Mouse (Mus musculus) C2C12 (cell line): ENCODE data around the gene Hdac6. TPM values are rescaled to one million over a fixed set of nuclear protein-coding genes. Genes with fewer than 3 reads are reported as not detected.
A peak's percentile ranks its signal among the peaks of the same experiment; 100 is the strongest.

Experiments
- H3K27me3 ChIP-seq: one replicate; pipeline ENCODE4 v1.6.1; 2011; ENCODE audit not compliant: control insufficient read depth, insufficient read depth, insufficient read length
- H3K36me3 ChIP-seq: one replicate; pipeline ENCODE4 v1.6.1; 2011; ENCODE audit not compliant: control insufficient read depth, insufficient read depth
- H3K4me3 ChIP-seq: one replicate; pipeline ENCODE4 v1.5.1; 2011; ENCODE audit warnings: mild to moderate bottlenecking, control low read depth; ENCODE audit not compliant: poor library complexity, insufficient read depth, severe bottlenecking
- H3K79me2 ChIP-seq: one replicate; pipeline ENCODE4 v1.6.1; 2011; ENCODE audit not compliant: control insufficient read depth, insufficient read depth
- H3K79me3 ChIP-seq: one replicate; pipeline ENCODE4 v1.6.1; 2011; ENCODE audit warnings: low read depth, control low read depth
- H3ac ChIP-seq: one replicate; pipeline ENCODE3; 2011; ENCODE audit warnings: low read depth; ENCODE audit not compliant: control insufficient read depth, insufficient read length
- CEBPB ChIP-seq: IDR thresholded peaks from one replicate; pipeline ENCODE4 v1.6.1; 2011; ENCODE audit warnings: low read depth, mild to moderate bottlenecking, control low read depth, moderate library complexity
- CTCF ChIP-seq: IDR thresholded peaks from one replicate; pipeline ENCODE4 v1.5.1; 2011; ENCODE audit not compliant: control insufficient read depth, insufficient read depth, insufficient read length
- FOSL1 ChIP-seq: IDR thresholded peaks from one replicate; pipeline ENCODE4 v1.8.0; 2011; ENCODE audit warnings: mild to moderate bottlenecking, low read length; ENCODE audit not compliant: poor library complexity, insufficient read depth, severe bottlenecking
- MAX ChIP-seq: IDR thresholded peaks from one replicate; pipeline ENCODE4 v1.6.1; 2011; ENCODE audit warnings: mild to moderate bottlenecking, control low read depth
- MYOD1 ChIP-seq: IDR thresholded peaks from one replicate; pipeline ENCODE4 v1.6.1; 2011; ENCODE audit warnings: low read depth; ENCODE audit not compliant: control insufficient read depth, insufficient read length
- MYOG ChIP-seq: IDR thresholded peaks from one replicate; pipeline ENCODE4 v1.6.1; 2011; ENCODE audit not compliant: control insufficient read depth, insufficient read length; ENCODE audit errors: extremely low read depth
- USF1 ChIP-seq: IDR thresholded peaks from one replicate; pipeline ENCODE4 v1.6.1; 2011; ENCODE audit warnings: low read depth, mild to moderate bottlenecking, control low read depth, moderate library complexity
- long read RNA-seq, 2 experiments: library from polyadenylated mRNA; unstranded; transcript quantifications; one replicate each; pipeline ENCODE4 v2.0.0; 2019 to 2020
- polyA plus RNA-seq: library from polyadenylated mRNA; unstranded; fragments of >200 nt; fragmentation: generic; extraction: Trizol; gene quantifications from one replicate; pipeline ENCODE4 v1.2.1, GENCODE M21; 2012; ENCODE audit warnings: missing spikeins

Hdac6 gene
- 19.0 TPM for polyA plus RNA-seq
- long read RNA-seq, experiment 1, full-length matches to known transcripts = 7 of 12 reads
- long read RNA-seq, experiment 1, partial matches to known transcripts = 4 of 12 reads
- long read RNA-seq, experiment 1, other reads (novel, unspliced or antisense) = 1 of 12 reads
- long read RNA-seq, experiment 2, full-length matches to known transcripts = 126 of 173 reads
- long read RNA-seq, experiment 2, partial matches to known transcripts = 17 of 173 reads
- long read RNA-seq, experiment 2, other reads (novel, unspliced or antisense) = 30 of 173 reads

DNA sequence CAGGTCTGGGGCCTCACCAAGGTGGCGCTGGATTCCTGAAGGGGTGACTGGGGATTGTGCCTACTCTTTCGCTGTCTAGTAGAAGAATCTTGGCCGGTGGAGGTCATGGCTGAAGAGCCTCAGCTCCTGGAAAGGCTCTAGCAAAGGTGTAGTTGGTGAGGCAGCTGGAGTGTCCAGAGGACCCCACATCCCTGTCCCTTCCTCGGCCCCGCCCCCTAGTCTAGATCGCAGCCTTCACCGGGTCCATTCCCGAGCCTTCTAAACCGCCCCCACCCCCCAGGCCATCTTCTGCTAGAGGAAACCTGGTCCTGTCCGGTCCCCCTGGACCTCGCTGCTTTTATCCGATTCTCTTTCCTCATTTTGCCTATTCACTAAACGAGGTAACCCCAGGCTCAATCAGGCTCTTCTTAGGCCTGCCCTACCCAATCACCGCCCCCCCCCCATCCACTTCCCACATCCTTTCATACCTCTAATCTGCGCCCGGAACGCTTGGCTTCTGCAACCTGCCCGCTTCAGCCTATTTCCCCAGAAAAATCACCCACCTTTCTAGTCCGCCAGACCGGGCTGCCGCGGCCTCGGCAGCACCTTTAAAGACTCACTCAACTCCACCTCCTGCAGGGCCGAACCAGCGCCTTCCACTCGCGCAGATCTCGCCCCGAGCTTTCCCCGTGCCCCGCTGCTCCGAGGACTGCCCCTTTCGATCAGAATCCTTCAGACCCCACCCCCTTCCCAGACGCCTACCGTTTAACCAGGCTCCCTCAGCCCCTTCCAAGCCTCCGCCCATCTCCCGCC is at the start of gene Hdac6:
Hdac6 (minus strand) TSS at position 782 of the 792 bp plus-strand sequence.
- Histone ChIP-seq H3ac (peak within 1 kb of the TSS; percentile 59), H3K79me3 (no peaks in the 10 kb centered on the region), H3K36me3 (no peaks in the 10 kb centered on the region), H3K79me2 (no peaks in the 10 kb centered on the region), H3K4me3 (peak within 1 kb of the TSS; percentile 29), H3K27me3 (no peaks in the 10 kb centered on the region)
- TF ChIP-seq MAX (peak; percentile 8), CEBPB (no peak)

DNA sequence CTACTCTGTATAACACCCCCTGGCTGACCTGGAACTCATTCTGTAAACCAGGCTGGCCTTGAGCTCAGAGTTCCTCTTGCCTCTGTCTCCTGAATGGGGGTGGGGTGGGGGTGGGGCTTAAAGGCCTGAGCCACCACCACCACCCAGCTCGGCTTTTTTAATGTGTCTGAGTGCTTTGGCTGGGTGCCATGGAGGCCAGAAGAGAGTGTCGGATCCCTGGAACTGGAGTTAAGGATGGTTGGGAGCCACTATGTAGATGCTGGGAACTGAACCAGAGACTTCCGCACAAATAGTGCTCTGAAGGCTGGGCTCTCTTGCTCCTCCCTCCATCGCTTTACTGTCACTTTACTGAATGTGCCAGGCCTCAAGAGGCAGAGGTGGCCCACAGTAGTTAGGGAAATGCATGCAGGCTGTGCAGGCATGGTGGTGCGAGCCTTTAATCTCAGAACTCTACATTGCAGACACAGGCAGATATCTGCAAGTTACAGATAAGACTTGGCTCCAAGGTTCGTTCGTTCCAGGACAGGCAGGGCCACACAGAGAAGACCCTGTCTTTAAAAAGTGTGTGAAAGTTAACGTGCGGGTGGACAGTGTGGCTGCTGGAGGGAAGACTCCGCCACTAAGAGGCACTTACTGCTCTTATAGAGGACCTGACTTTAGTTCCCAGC is 45.5 kb upstream of the Hdac6 start:
- TF ChIP-seq FOSL1 = no peak
- no peak for TF ChIP-seq CTCF
- TF ChIP-seq MYOD1 = no peak
- TF ChIP-seq MAX = no peak
- no peak for TF ChIP-seq CEBPB
- no peak for TF ChIP-seq USF1
- TF ChIP-seq MYOG = no peak
- no peaks in the 10 kb centered on the region for H3K36me3 ChIP-seq
- no peaks in the 10 kb centered on the region for H3K27me3 ChIP-seq
- H3ac ChIP-seq = no peak overlapping the region
- H3K4me3 ChIP-seq = no peak overlapping the region
- H3K79me3 ChIP-seq = no peaks in the 10 kb centered on the region
- no peaks in the 10 kb centered on the region for H3K79me2 ChIP-seq

DNA sequence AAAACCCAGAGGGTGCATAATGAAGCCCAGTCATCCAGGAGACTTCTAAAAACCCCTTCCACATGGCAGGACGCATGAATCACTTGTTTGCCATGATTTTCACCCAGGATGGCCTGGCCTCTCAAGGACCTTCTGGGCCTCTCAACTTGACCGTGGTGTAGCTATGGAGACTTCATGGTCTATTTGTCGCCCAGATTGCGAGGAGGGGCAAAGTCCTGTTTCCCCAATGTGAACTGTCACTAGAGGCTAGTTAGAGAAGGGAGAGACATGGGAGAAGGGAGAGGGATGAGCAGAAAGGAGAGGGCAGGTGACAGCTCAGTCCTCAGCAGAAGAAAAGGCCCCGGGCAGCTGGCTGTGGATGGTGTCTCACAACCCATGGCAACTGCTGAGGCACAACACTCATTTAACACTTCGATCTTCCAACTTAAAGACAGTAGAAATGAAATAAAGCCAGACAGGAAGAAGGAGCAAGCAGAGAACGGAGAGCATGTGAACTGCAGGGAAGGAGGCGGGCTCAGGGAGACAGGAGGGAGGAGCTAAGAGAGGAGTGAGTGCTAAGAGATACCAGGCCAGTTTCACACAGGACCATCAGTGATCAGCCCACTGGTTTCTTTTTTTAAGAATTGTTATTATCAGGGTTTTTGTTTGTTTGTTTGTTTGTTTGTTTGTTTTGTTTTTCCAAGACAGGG is 44.8 kb upstream of the Hdac6 start:
- no peaks in the 10 kb centered on the region for H3K36me3 ChIP-seq
- no peaks in the 10 kb centered on the region for H3K27me3 ChIP-seq
- no peaks in the 10 kb centered on the region for H3K79me3 ChIP-seq
- no peak overlapping the region for H3ac ChIP-seq
- H3K4me3 ChIP-seq = no peak overlapping the region
- no peak for TF ChIP-seq MAX
- TF ChIP-seq CEBPB = no peak
- TF ChIP-seq CTCF = no peak
- TF ChIP-seq MYOD1 = no peak
- TF ChIP-seq USF1 = no peak
- TF ChIP-seq MYOG = no peak
- H3K79me2 ChIP-seq = no peaks in the 10 kb centered on the region

DNA sequence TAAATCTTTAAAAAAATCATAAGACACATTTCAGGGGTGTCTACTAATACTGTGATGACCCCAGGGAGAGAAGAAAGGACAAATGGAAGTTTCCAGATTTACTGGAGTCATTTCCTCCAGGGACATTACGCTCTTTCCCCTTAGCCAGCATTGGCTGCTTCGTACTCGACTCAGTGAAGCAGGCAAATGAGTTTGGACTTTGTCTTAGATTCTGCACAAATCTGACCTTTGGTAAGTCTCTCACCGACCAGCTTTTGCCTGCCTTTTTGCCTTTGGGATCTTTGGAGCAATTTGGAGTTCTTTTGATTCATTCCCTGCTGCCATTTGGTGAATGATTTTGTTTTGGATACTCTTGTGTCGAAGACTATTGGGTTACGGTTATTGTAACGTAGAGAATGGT is 33.7 kb upstream of the Hdac6 start:
- Histone ChIP-seq H3K79me3 (no peaks in the 10 kb centered on the region), H3K79me2 (no peaks in the 10 kb centered on the region), H3ac (no peak overlapping the region), H3K4me3 (no peak overlapping the region), H3K36me3 (no peaks in the 10 kb centered on the region), H3K27me3 (peaks cover 3% of the 10 kb centered on the region)
- TF ChIP-seq FOSL1 (no peak), CEBPB (no peak), MAX (no peak), CTCF (no peak), MYOD1 (no peak), MYOG (no peak), USF1 (no peak)

DNA sequence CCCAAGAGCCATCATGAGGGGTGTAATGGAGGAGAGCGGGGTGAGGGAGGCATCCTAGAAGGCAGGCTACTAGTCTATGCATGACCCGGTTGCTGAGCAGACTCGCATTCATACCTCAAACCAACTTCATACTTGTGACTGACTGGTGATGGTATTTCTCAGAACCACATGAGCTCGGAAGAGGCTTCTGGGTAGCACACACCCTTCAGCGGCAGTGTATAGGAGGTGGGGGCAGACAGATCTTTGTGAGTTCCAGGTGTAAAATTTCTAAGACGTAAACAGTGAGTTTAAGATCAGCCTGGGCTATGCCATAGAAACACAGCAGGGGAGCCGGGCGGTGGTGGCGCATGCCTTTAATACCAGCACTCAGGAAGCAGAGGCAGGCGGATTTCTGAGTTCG is 30.2 kb upstream of the Hdac6 start, which contains the start of gene Gata1:
Gata1 (minus strand) TSS at position 180 of the 400 bp plus-strand sequence.
- H3K36me3 ChIP-seq = no peaks in the 10 kb centered on the region
- H3K27me3 ChIP-seq = peaks cover 3% of the 10 kb centered on the region
- H3K79me3 ChIP-seq = no peaks in the 10 kb centered on the region
- H3ac ChIP-seq = no peak within 1 kb of the TSS
- H3K4me3 ChIP-seq = no peak within 1 kb of the TSS
- no peaks in the 10 kb centered on the region for H3K79me2 ChIP-seq
- no peak for TF ChIP-seq MYOD1
- no peak for TF ChIP-seq MAX
- no peak for TF ChIP-seq FOSL1
- no peak for TF ChIP-seq CEBPB
- no peak for TF ChIP-seq CTCF
- TF ChIP-seq USF1 = no peak
- no peak for TF ChIP-seq MYOG
